Mouse (Mus musculus) forebrain, embryonic 10.5 days (tissue): ENCODE results near the gene Pex14. TPM values are rescaled to one million over a fixed set of nuclear protein-coding genes. Genes with fewer than 3 reads are reported as not detected.

ENCODE experiments used
- DNase-seq: peaks from one replicate; pipeline ENCODE4 v3.0.0-alpha.2; 2017; ENCODE audit warnings: low spot score; ENCODE audit errors: extremely low spot score
- H3K27ac ChIP-seq: fragments of 300-500 bp; sonication (generic); 2 replicates; pipeline ENCODE4 v1.5.1; 2016; ENCODE audit warnings: mild to moderate bottlenecking
- H3K27me3 ChIP-seq: fragments of 300-500 bp; sonication (generic); 2 replicates; pipeline ENCODE4 v1.6.1; 2016; ENCODE audit warnings: mild to moderate bottlenecking; ENCODE audit not compliant: poor library complexity, severe bottlenecking
- H3K36me3 ChIP-seq: fragments of 300-500 bp; sonication (generic); replicated peaks from 2 replicates; pipeline ENCODE4 v1.6.1; 2016; ENCODE audit warnings: mild to moderate bottlenecking, moderate library complexity
- H3K4me1 ChIP-seq: fragments of 300-500 bp; sonication (generic); 2 replicates; pipeline ENCODE4 v1.6.1; 2016
- H3K4me3 ChIP-seq: fragments of 300-500 bp; sonication (generic); 2 replicates; pipeline ENCODE4 v1.5.1; 2016; ENCODE audit warnings: mild to moderate bottlenecking, moderate library complexity
- H3K9me3 ChIP-seq: fragments of 300-500 bp; sonication (generic); 2 replicates; pipeline ENCODE4 v1.6.1; 2016; ENCODE audit warnings: mild to moderate bottlenecking, moderate library complexity
- WGBS: fragments of 180-500 bp; shearing (Covaris S2); methylation state at CpG from one replicate; pipeline ENCODE4 v1.1.7; 2016; 5-methylcytosine and 5-hydroxymethylcytosine counted together
- polyA plus RNA-seq: library from polyadenylated mRNA; unstranded; fragments of >200 nt; fragmentation: Nextera tagmentation; extraction: Ambion mirVana; gene quantifications from 2 replicates; pipeline ENCODE4 v1.2.1, GENCODE M21; 2016

Pex14 gene
- polyA plus RNA-seq: 54.4 and 58.9 TPM in 2 replicates

GRCm38 (mm10) chr4:149099369-149100017 lies at the start of gene Pex14:
Gene Pex14, minus strand, starts transcription at chr4:149099876.
- H3K27me3 ChIP-seq: no peaks in the 10 kb centered on the region
- peak; percentile 91 for DNase-seq
- WGBS: under 1% methylated on average over 50 of the region's 50 CpGs
- peak within 1 kb of the TSS; percentile 95 for H3K27ac ChIP-seq
- H3K9me3 ChIP-seq: no peaks in the 10 kb centered on the region
- H3K4me1 ChIP-seq: peaks cover 23% of the 10 kb centered on the region
- peaks cover under 1% of the 10 kb centered on the region; the same call in 1 of the 2 replicates for H3K36me3 ChIP-seq
- H3K4me3 ChIP-seq: peak within 1 kb of the TSS; percentile 82

GRCm38 (mm10) chr4:149149196-149149595 lies 49.5 kb upstream of the Pex14 start:
- H3K36me3 ChIP-seq: peaks cover 53% of the 10 kb centered on the region
- H3K27ac ChIP-seq: no peak overlapping the region
- DNase-seq: no peak
- peaks cover 22% of the 10 kb centered on the region for H3K4me1 ChIP-seq
- 88% methylated on average over 9 of the region's 9 CpGs for WGBS
- no peak overlapping the region for H3K4me3 ChIP-seq
- H3K27me3 ChIP-seq: no peaks in the 10 kb centered on the region
- no peaks in the 10 kb centered on the region for H3K9me3 ChIP-seq

GRCm38 (mm10) chr4:149148084-149148483 lies 48.4 kb upstream of the Pex14 start:
- no peak for DNase-seq
- no peak overlapping the region for H3K4me3 ChIP-seq
- H3K27me3 ChIP-seq: no peaks in the 10 kb centered on the region
- H3K4me1 ChIP-seq: peaks cover 22% of the 10 kb centered on the region
- H3K27ac ChIP-seq: no peak overlapping the region
- WGBS: 74% methylated on average over 4 of the region's 4 CpGs
- peaks cover 42% of the 10 kb centered on the region for H3K36me3 ChIP-seq
- H3K9me3 ChIP-seq: no peaks in the 10 kb centered on the region

- no peak for DNase-seq
- peaks cover 36% of the 10 kb centered on the region for H3K36me3 ChIP-seq
- peaks cover 22% of the 10 kb centered on the region for H3K4me1 ChIP-seq
- no peaks in the 10 kb centered on the region for H3K27me3 ChIP-seq
- no peak overlapping the region for H3K27ac ChIP-seq
- H3K4me3 ChIP-seq: no peak overlapping the region
- no peaks in the 10 kb centered on the region for H3K9me3 ChIP-seq
- 86% methylated on average over 7 of the region's 7 CpGs for WGBS
These were observed 47.9 kb upstream of the Pex14 start for GRCm38 (mm10) chr4:149147528-149147927.

- DNase-seq: no peak
- Histone ChIP-seq H3K36me3 (peaks cover 12% of the 10 kb centered on the region), H3K9me3 (no peaks in the 10 kb centered on the region), H3K27ac (no peak overlapping the region), H3K27me3 (no peaks in the 10 kb centered on the region), H3K4me1 (peaks cover 20% of the 10 kb centered on the region), H3K4me3 (no peak overlapping the region)
- WGBS: 84% methylated on average over 4 of the region's 4 CpGs
These were observed 45.5 kb upstream of the Pex14 start for GRCm38 (mm10) chr4:149145151-149145550.

- peak; percentile 88 for DNase-seq
- 5% methylated on average over 3 of the region's 3 CpGs for WGBS
- H3K27ac ChIP-seq: peak overlapping the region; percentile 80
- no peak overlapping the region for H3K4me3 ChIP-seq
- H3K27me3 ChIP-seq: no peaks in the 10 kb centered on the region
- H3K9me3 ChIP-seq: no peaks in the 10 kb centered on the region
- H3K36me3 ChIP-seq: peaks cover 6% of the 10 kb centered on the region
- peaks cover 18% of the 10 kb centered on the region for H3K4me1 ChIP-seq
These were observed 44.8 kb upstream of the Pex14 start for GRCm38 (mm10) chr4:149144459-149144858.

- no peaks in the 10 kb centered on the region for H3K27me3 ChIP-seq
- peaks cover 18% of the 10 kb centered on the region for H3K4me1 ChIP-seq
- H3K9me3 ChIP-seq: no peaks in the 10 kb centered on the region
- H3K27ac ChIP-seq: no peak overlapping the region
- WGBS: 35% methylated on average over 4 of the region's 4 CpGs
- no peak for DNase-seq
- H3K4me3 ChIP-seq: no peak overlapping the region
- H3K36me3 ChIP-seq: no peaks in the 10 kb centered on the region
These were observed 43.9 kb upstream of the Pex14 start for GRCm38 (mm10) chr4:149143594-149143993.

GRCm38 (mm10) chr4:149138515-149138914 lies 38.8 kb upstream of the Pex14 start:
- Histone ChIP-seq H3K36me3 (peaks cover 14% of the 10 kb centered on the region), H3K9me3 (no peaks in the 10 kb centered on the region), H3K27me3 (no peaks in the 10 kb centered on the region), H3K27ac (no peak overlapping the region), H3K4me1 (peaks cover 14% of the 10 kb centered on the region), H3K4me3 (no peak overlapping the region)
- no peak for DNase-seq
- WGBS: 81% methylated on average over 8 of the region's 8 CpGs

- no peaks in the 10 kb centered on the region for H3K27me3 ChIP-seq
- H3K36me3 ChIP-seq: peaks cover 25% of the 10 kb centered on the region
- peak; percentile 95 for DNase-seq
- H3K27ac ChIP-seq: peak within 1 kb of the TSS; percentile 93
- no peaks in the 10 kb centered on the region for H3K9me3 ChIP-seq
- peak within 1 kb of the TSS; percentile 66 for H3K4me3 ChIP-seq
- WGBS: under 1% methylated on average over 68 of the region's 68 CpGs
- H3K4me1 ChIP-seq: peaks cover 19% of the 10 kb centered on the region
These were observed 37.5 kb upstream of the Pex14 start, which contains the start of gene Cenps for GRCm38 (mm10) chr4:149136982-149137770. Gene Cenps, minus strand, starts transcription at chr4:149137629.

- Histone ChIP-seq H3K27me3 (no peaks in the 10 kb centered on the region), H3K4me1 (peaks cover 19% of the 10 kb centered on the region), H3K9me3 (no peaks in the 10 kb centered on the region), H3K36me3 (peaks cover 34% of the 10 kb centered on the region), H3K4me3 (peak overlapping the region; percentile 66), H3K27ac (peak overlapping the region; percentile 93)
- WGBS: 76% methylated on average over 18 of the region's 18 CpGs
- peak; percentile 18 for DNase-seq
These were observed 36.6 kb upstream of the Pex14 start for GRCm38 (mm10) chr4:149136116-149136850.

- no peaks in the 10 kb centered on the region for H3K9me3 ChIP-seq
- peaks cover 19% of the 10 kb centered on the region for H3K4me1 ChIP-seq
- no peaks in the 10 kb centered on the region for H3K27me3 ChIP-seq
- 83% methylated on average over 5 of the region's 5 CpGs for WGBS
- no peak overlapping the region for H3K4me3 ChIP-seq
- no peak overlapping the region for H3K27ac ChIP-seq
- H3K36me3 ChIP-seq: peaks cover 62% of the 10 kb centered on the region
- DNase-seq: no peak
These were observed 33.7 kb upstream of the Pex14 start for GRCm38 (mm10) chr4:149133395-149133794.

- WGBS: 93% methylated on average over 21 of the region's 21 CpGs
- H3K27ac ChIP-seq: no peak overlapping the region
- no peak overlapping the region for H3K4me3 ChIP-seq
- no peaks in the 10 kb centered on the region for H3K9me3 ChIP-seq
- no peak for DNase-seq
- peaks cover 77% of the 10 kb centered on the region for H3K36me3 ChIP-seq
- no peaks in the 10 kb centered on the region for H3K27me3 ChIP-seq
- peaks cover 13% of the 10 kb centered on the region for H3K4me1 ChIP-seq
These were observed 32.3 kb upstream of the Pex14 start for GRCm38 (mm10) chr4:149131789-149132565.
